ENCODE assay signal across 12 mouse cellular contexts in the genomic region with DNA sequence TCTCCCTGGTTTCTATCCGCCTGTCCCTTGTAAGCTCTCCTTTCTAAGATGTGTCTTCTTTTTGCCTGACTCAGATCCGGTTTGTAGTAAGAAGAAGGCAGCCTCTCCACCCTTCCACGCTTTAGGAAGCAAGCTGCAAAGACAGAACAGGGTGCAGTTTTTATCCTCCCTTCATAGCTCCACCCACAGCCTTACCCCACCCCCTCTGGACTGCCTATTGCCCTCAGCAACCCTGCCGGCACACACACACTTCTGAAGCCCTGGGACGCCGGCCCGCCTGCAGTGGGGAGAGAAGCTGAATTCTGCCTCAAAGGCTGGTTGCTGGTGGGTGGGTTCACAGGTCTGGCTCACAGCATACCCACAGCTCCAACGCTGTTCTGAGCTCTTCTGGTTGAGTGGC. TPM values are rescaled to one million over a fixed set of nuclear protein-coding genes. Genes with fewer than 3 reads are reported as not detected.
DNase-seq lines count a peak whose midpoint lies in the region; ATAC-seq and TF ChIP-seq lines count a peak whose summit lies in the region.
"Had no signal": no experiment of that assay in that cellular context is flagged by ENCODE, and none has a peak within 500 bp of the region (broad histone marks: within the 10 kb centered on the region; RNA-seq: fewer than 3 reads in every experiment).

No protein-coding gene starts in this region.

- peak; percentile 48 for DNase-seq in kidney, postnatal 10 days
- DNase-seq in kidney, adult 9 months = no peak
- peak; percentile 25 for DNase-seq in thymus, postnatal 4 days
- no peak for DNase-seq in thymus, postnatal 25 days
- peak; percentile 50 for DNase-seq in stomach, postnatal 0 days (ENCODE audit: low spot score)
- DNase-seq in layer of hippocampus, adult 8-10 months (ENCODE audit: low spot score in 2 of 2) = no peak
- DNase-seq: cerebellum, adult 9-10 months; layer of hippocampus, adult 9-11 months had no signal

- no peak overlapping the region for H3K27ac ChIP-seq in hindbrain, embryonic 13.5 days
- H3K27ac ChIP-seq in stomach, postnatal 0 days (replicated peaks) = no peak overlapping the region
- H3K27ac ChIP-seq: heart, embryonic 13.5 days; liver, embryonic 15.5 days had no signal

- no peaks in the 10 kb centered on the region for H3K9me3 ChIP-seq in hindbrain, embryonic 13.5 days
- H3K9me3 ChIP-seq in stomach, postnatal 0 days (ENCODE audit: control insufficient read depth, low read length) = no peaks in the 10 kb centered on the region
- H3K9me3 ChIP-seq: heart, embryonic 13.5 days; liver, embryonic 15.5 days had no signal

- no peak for TF ChIP-seq CTCF in stomach, postnatal 0 days (IDR thresholded peaks at IDR 0.05; ENCODE audit: low read depth)

- H3K27me3 ChIP-seq in hindbrain, embryonic 13.5 days = peaks cover 69% of the 10 kb centered on the region
- H3K27me3 ChIP-seq in stomach, postnatal 0 days (ENCODE audit: control insufficient read depth, insufficient read depth, low read length) = peaks cover 11% of the 10 kb centered on the region

- H3K4me3 ChIP-seq in hindbrain, embryonic 13.5 days = no peak overlapping the region
- H3K4me3 ChIP-seq in stomach, postnatal 0 days (ENCODE audit: low read depth, low read length) = no peak overlapping the region
- H3K4me3 ChIP-seq: heart, embryonic 13.5 days; liver, embryonic 15.5 days; myocyte had no signal

- no peaks in the 10 kb centered on the region for H3K36me3 ChIP-seq in hindbrain, embryonic 13.5 days
- H3K36me3 ChIP-seq in stomach, postnatal 0 days (ENCODE audit: control insufficient read depth, insufficient read depth, low read length) = no peaks in the 10 kb centered on the region
- H3K36me3 ChIP-seq: heart, embryonic 13.5 days; liver, embryonic 15.5 days had no signal

- peak overlapping the region; percentile 35; the same call in 1 of the 2 replicates for H3K9ac ChIP-seq in hindbrain, embryonic 13.5 days
- H3K9ac ChIP-seq in stomach, postnatal 0 days (ENCODE audit: low read length) = 0 out of 2 replicates have a peak overlapping the region, but pooled peaks have one; percentile 8
- H3K9ac ChIP-seq: heart, embryonic 13.5 days; liver, embryonic 15.5 days had no signal

- H3K4me1 ChIP-seq in hindbrain, embryonic 13.5 days (replicated peaks) = peaks cover 33% of the 10 kb centered on the region
- H3K4me1 ChIP-seq in stomach, postnatal 0 days (replicated peaks; ENCODE audit: control insufficient read depth, insufficient read depth) = no peaks in the 10 kb centered on the region

- ATAC-seq in hindbrain, embryonic 13.5 days (ENCODE audit: low FRiP score) = no peak
- ATAC-seq in stomach, postnatal 0 days (ENCODE audit: low FRiP score, low TSS enrichment) = no peak

- no peak for TF ChIP-seq EP300 in stomach, postnatal 0 days (optimal IDR thresholded peaks at IDR 0.05)

- no peak overlapping the region; the same call in 1 of the 2 replicates for H3K4me2 ChIP-seq in hindbrain, embryonic 13.5 days
- H3K4me2 ChIP-seq in stomach, postnatal 0 days (replicated peaks; ENCODE audit: low read depth) = no peak overlapping the region
- H3K4me2 ChIP-seq: heart, embryonic 13.5 days; liver, embryonic 15.5 days had no signal

- under 1% methylated on average over 8 of the region's 8 CpGs for WGBS in hindbrain, embryonic 13.5 days
- WGBS in stomach, postnatal 0 days = under 1% methylated on average over 8 of the region's 8 CpGs

RNA-seq across cellular contexts. Expression of a gene that starts 6.1 kb away (rescaled TPM):
- 3.1 and 3.4 TPM in 2 replicates for polyA plus RNA-seq in hindbrain, embryonic 13.5 days (2015; fragmentation: Nextera tagmentation; extraction: Ambion mirVana)
- polyA plus RNA-seq in stomach, postnatal 0 days (2015; fragmentation: Nextera tagmentation; extraction: Ambion mirVana) = 0.25 TPM in 2 replicates
- total RNA-seq in layer of hippocampus, adult 8-10 months (2022) = 10 to 100 TPM; 42.3 to 45.7 (median 45.6) TPM

RNA-seq across cellular contexts. Expression of a gene that starts 32.7 kb away (rescaled TPM):
- polyA plus RNA-seq in hindbrain, embryonic 13.5 days (2015; fragmentation: Nextera tagmentation; extraction: Ambion mirVana) = 86.8 and 92.2 TPM in 2 replicates
- 41.8 and 43.3 TPM in 2 replicates for polyA plus RNA-seq in stomach, postnatal 0 days (2015; fragmentation: Nextera tagmentation; extraction: Ambion mirVana)
- 100 to 1,000 TPM; 144 to 152 (median 150) TPM for total RNA-seq in layer of hippocampus, adult 8-10 months (2022)

RNA-seq across cellular contexts. Expression of a gene that starts 58.8 kb away (rescaled TPM):
- 55.9 and 57.3 TPM in 2 replicates for polyA plus RNA-seq in hindbrain, embryonic 13.5 days (2015; fragmentation: Nextera tagmentation; extraction: Ambion mirVana)
- 18.3 and 21.0 TPM in 2 replicates for polyA plus RNA-seq in stomach, postnatal 0 days (2015; fragmentation: Nextera tagmentation; extraction: Ambion mirVana)
- total RNA-seq in layer of hippocampus, adult 8-10 months (2022) = 10 to 100 TPM; 38.6 to 43.8 (median 41.4) TPM

Comparison
In these comparisons a context has a peak if more than half of its experiments do, and no peak if none do; other contexts are left out.
1. DNase-seq: peak in kidney, postnatal 10 days (single experiment), thymus, postnatal 4 days (single experiment) and stomach, postnatal 0 days (single experiment); none in kidney, adult 9 months (single experiment), thymus, postnatal 25 days (single experiment) and layer of hippocampus, adult 8-10 months (0 of 2).